Mouse (Mus musculus) adrenal gland, postnatal 14 days (tissue): ENCODE results near the gene Cfap299. TPM values are rescaled to one million over a fixed set of nuclear protein-coding genes. Genes with fewer than 3 reads are reported as not detected.

Source experiments
- DNase-seq: peaks from one replicate; pipeline ENCODE4 v3.0.0; 2021; ENCODE audit warnings: mixed read lengths
- microRNA-seq, 2 experiments: library from miRNA; unstranded; fragments of <30 nt; microRNA quantifications; one replicate each; pipeline ENCODE4 v1.2.0; 2021
- total RNA-seq: library from RNA; stranded (reverse); gene quantifications from 2 replicates; pipeline ENCODE4 v1.2.3, GENCODE M21; 2021

Cfap299 gene
- total RNA-seq, 1 experiment from 2014 or later = not detected

GRCm38 (mm10) chr5:98833760-98834159 lies 504.7 kb downstream of the Cfap299 start:
- no peak for DNase-seq

- DNase-seq = no peak
These were observed 505.2 kb downstream of the Cfap299 start for GRCm38 (mm10) chr5:98834300-98834699.

- DNase-seq = no peak
These were observed 513.7 kb downstream of the Cfap299 start for GRCm38 (mm10) chr5:98842600-98843310.

GRCm38 (mm10) chr5:98844664-98845063 lies 515.6 kb downstream of the Cfap299 start:
- no peak for DNase-seq

Small RNAs within 50 kb of the gene (microRNA-seq; reads per million reads assigned to microRNA genes)
- 0 reads per million in 2 experiments for gene Mir703

Other genes with a start within 250 kb of the Cfap299 start
- gene Prdm8, start 162.1 kb upstream of the Cfap299 start, total RNA-seq = 0.19 and 0.34 TPM in 2 replicates
- not detected in 2 replicates for gene Fgf5, start 75.1 kb upstream of the Cfap299 start, total RNA-seq
- gene Gm11111, start 223.4 kb downstream of the Cfap299 start, total RNA-seq = not detected in 2 replicates